Mouse (Mus musculus): ENCODE measurements around the gene Oaz3. TPM values are rescaled to one million over a fixed set of nuclear protein-coding genes. Genes with fewer than 3 reads are reported as not detected.

Gene Oaz3
- total and polyA plus RNA-seq, 2 experiments from 2014 or later: 0.85 TPM; not detected in 1

DNA sequence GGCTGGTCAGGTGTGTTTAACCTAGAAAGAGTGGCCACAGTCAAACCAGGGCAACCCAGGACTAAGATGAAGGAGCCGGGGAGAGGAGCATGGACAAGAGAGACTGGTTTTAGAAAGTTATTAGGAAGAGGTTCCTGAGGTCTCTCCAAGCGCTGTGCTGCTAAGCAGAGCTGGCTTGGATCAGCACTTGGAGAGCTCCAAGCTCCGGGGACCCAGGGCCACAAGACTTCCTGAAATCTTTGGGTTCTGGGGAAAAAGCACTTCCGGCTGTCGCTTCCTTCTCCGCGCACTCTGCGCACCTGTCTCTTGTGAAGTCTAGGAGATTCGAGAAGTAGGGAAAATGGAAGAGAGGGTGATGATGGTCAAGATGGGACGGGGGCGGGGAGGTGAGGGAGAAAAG, 35.8 kb upstream of the Oaz3 start:
- DNase-seq: no peak
- peak overlapping the region; percentile 97 for H3K9ac ChIP-seq
- no peak for TF ChIP-seq CTCF (IDR thresholded peaks at IDR 0.05; ENCODE audit: low read depth)
- H3K4me2 ChIP-seq (ENCODE audit: low read depth): peak overlapping the region; percentile 93
- WGBS: 19% methylated on average over 11 of the region's 11 CpGs
- peaks cover 15% of the 10 kb centered on the region for H3K36me3 ChIP-seq (ENCODE audit: insufficient read depth)
- no peak for ATAC-seq
- H3K4me1 ChIP-seq (ENCODE audit: insufficient read depth): peaks cover 30% of the 10 kb centered on the region
- H3K9me3 ChIP-seq (ENCODE audit: low read length): no peaks in the 10 kb centered on the region
- H3K27ac ChIP-seq (ENCODE audit: low read depth, low read length): peak overlapping the region; percentile 95; the same call in 1 of the 2 replicates
- H3K4me3 ChIP-seq (ENCODE audit: low read depth, low read length): peak overlapping the region; percentile 80
- no peaks in the 10 kb centered on the region for H3K27me3 ChIP-seq (ENCODE audit: insufficient read depth, low read length)

DNA sequence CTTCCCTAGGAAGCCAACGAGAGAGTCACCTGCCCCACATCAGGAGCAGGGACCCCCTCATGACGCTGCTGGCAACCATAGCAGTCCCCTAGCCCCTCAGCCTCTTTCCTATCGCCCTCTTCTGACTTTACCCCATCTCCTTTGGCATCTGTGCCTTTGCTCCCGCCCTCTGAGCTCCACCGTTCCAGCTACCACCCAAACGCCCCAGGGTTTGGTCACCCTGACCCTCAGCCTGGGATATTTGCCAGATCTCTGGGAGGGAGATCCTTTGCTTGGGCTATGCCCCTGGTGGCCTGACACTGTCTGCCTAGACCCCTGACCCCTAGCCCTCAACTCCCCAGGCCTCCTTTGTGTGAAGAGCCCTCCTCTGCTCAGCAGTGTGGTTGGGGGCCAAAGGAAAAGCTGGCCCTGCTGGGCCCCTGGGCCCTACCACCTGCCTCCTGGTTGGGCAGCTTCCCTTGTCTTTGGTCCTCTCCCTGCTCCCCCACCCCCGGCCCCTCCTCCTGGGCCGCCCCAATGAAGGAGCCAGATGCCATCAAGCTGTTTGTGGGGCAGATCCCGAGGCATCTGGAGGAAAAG, 35.0 kb upstream of the Oaz3 start:
- Histone ChIP-seq H3K27me3 (ENCODE audit: insufficient read depth, low read length) (no peaks in the 10 kb centered on the region), H3K27ac (ENCODE audit: low read depth, low read length) (peak overlapping the region; percentile 95), H3K9ac (peak overlapping the region; percentile 97), H3K9me3 (ENCODE audit: low read length) (no peaks in the 10 kb centered on the region), H3K4me1 (ENCODE audit: insufficient read depth) (peaks cover 26% of the 10 kb centered on the region), H3K4me2 (ENCODE audit: low read depth) (peak overlapping the region; percentile 93), H3K4me3 (ENCODE audit: low read depth, low read length) (peak overlapping the region; percentile 80), H3K36me3 (ENCODE audit: insufficient read depth) (peaks cover 15% of the 10 kb centered on the region)
- TF ChIP-seq CTCF (IDR thresholded peaks at IDR 0.05; ENCODE audit: low read depth): 0 out of 2 replicates have a peak, but pooled peaks have one; percentile 13
- no peak for DNase-seq
- peak; percentile 16 for ATAC-seq
- 8% methylated on average over 8 of the region's 9 CpGs for WGBS

DNA sequence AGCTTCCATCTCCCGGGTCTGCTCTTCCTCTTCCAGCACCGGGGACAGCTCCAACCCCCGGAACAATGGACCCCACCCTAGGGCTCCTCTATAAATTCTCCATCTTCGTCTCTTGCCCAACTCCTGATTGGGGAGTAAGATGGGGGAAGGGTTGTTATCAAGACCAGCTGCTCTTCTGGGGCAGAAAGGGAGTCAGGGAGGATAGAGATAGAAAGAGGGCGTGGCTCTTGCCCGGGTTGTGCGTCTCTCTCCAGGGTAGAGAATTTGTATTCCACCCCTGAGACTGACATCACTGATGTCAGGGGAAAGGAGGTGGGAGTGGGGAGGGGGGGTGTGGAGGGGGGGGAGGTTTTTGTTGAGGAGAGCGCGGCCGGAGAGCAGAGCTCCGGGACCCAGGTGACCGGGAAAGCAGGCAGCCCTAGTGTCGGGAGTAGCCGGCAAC, 34.3 kb upstream of the Oaz3 start, which contains the start of gene Celf3:
TSS of gene Celf3 (plus strand) at position 315 of the 442 bp plus-strand sequence.
- peak; percentile 92 for DNase-seq
- H3K4me1 ChIP-seq (ENCODE audit: insufficient read depth): peaks cover 24% of the 10 kb centered on the region
- no peak for TF ChIP-seq CTCF (IDR thresholded peaks at IDR 0.05; ENCODE audit: low read depth)
- no peaks in the 10 kb centered on the region for H3K27me3 ChIP-seq (ENCODE audit: insufficient read depth, low read length)
- H3K9ac ChIP-seq: peak within 1 kb of the TSS; percentile 97
- H3K27ac ChIP-seq (ENCODE audit: low read depth, low read length): peak within 1 kb of the TSS; percentile 95
- H3K4me3 ChIP-seq (ENCODE audit: low read depth, low read length): peak within 1 kb of the TSS; percentile 80
- H3K36me3 ChIP-seq (ENCODE audit: insufficient read depth): peaks cover 15% of the 10 kb centered on the region
- 1% methylated on average over 14 of the region's 14 CpGs for WGBS
- peak within 1 kb of the TSS; percentile 93 for H3K4me2 ChIP-seq (ENCODE audit: low read depth)
- H3K9me3 ChIP-seq (ENCODE audit: low read length): no peaks in the 10 kb centered on the region
- ATAC-seq: peak; percentile 94

DNA sequence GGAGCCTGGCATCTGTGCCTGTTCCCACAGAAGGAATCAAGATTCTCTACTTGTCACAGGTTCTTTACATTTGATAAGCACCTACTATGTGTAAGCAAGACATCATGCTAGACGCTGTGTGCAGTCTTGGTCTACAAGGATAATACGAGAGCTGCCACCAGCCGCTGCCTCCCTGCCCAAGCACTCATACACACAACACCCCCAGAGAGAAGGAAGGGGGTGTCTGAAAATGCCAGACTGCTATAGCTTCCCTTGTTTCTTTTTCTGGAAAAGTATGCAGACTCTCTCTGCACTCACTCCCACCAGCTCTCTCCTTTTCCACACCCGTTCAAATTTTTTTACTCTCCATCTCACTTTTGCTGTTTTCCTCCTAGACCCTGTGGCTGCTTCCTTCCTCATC, 33.7 kb upstream of the Oaz3 start:
- no peaks in the 10 kb centered on the region for H3K9me3 ChIP-seq (ENCODE audit: low read length)
- ATAC-seq (peak; percentile 32), DNase-seq (peak; percentile 68)
- H3K4me1 ChIP-seq (ENCODE audit: insufficient read depth): peaks cover 24% of the 10 kb centered on the region
- H3K4me3 ChIP-seq (ENCODE audit: low read depth, low read length): peak overlapping the region; percentile 80
- H3K36me3 ChIP-seq (ENCODE audit: insufficient read depth): peaks cover 15% of the 10 kb centered on the region
- whole genome bisulfite sequencing: 10% methylated on average over 4 of the region's 4 CpGs
- H3K27me3 ChIP-seq (ENCODE audit: insufficient read depth, low read length): no peaks in the 10 kb centered on the region
- peak overlapping the region; percentile 95 for H3K27ac ChIP-seq (ENCODE audit: low read depth, low read length)
- 0 out of 2 replicates have a peak, but pooled peaks have one; percentile 6 for TF ChIP-seq CTCF (IDR thresholded peaks at IDR 0.05; ENCODE audit: low read depth)
- peak overlapping the region; percentile 97 for H3K9ac ChIP-seq
- peak overlapping the region; percentile 53 for H3K4me2 ChIP-seq (ENCODE audit: low read depth)

DNA sequence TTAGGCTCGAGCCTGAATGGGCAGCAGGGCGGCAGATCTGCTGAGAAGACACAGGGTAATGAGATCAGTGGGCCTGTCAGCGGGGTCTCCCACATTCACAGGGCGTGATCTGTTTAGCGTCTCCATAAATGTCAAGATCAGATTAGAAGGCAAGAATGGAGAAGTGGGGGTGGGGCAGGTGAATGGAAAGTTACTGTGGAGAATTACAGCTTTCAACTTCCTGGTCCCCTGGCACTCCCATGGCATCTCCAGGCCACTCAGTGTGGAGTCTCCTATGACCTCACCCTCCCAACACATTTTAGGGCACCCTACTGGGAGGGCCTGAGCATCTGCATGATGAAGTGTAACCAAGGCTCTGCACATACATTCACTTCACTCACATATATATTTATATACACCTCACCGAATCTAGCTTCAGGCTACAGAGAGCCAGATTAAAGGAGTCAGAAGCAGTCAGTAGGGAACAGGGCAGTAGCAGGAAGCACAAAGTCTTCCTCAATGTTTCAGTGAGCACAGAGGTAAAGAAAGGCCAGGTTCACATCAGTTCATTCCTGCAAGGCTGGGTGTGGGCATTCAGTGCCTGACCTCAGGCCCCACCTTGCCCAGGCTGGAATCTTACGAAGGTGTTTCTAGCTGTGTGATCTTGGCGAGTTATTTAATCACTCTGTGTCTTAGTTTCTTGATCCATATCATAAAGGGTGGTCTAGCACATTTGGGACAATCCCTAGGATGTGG, 32.8 kb upstream of the Oaz3 start:
- ATAC-seq (no peak), DNase-seq (no peak)
- Histone ChIP-seq H3K27me3 (ENCODE audit: insufficient read depth, low read length) (no peaks in the 10 kb centered on the region), H3K27ac (ENCODE audit: low read depth, low read length) (peak overlapping the region; percentile 95; the same call in 1 of the 2 replicates), H3K4me2 (ENCODE audit: low read depth) (no peak overlapping the region), H3K4me1 (ENCODE audit: insufficient read depth) (peaks cover 27% of the 10 kb centered on the region), H3K9me3 (ENCODE audit: low read length) (no peaks in the 10 kb centered on the region), H3K36me3 (ENCODE audit: insufficient read depth) (peaks cover 10% of the 10 kb centered on the region), H3K4me3 (ENCODE audit: low read depth, low read length) (no peak overlapping the region), H3K9ac (0 out of 2 replicates have a peak overlapping the region, but pooled peaks have one; percentile 97)
- TF ChIP-seq CTCF (IDR thresholded peaks at IDR 0.05; ENCODE audit: low read depth): no peak
- 62% methylated on average over 8 of the region's 8 CpGs for WGBS

DNA sequence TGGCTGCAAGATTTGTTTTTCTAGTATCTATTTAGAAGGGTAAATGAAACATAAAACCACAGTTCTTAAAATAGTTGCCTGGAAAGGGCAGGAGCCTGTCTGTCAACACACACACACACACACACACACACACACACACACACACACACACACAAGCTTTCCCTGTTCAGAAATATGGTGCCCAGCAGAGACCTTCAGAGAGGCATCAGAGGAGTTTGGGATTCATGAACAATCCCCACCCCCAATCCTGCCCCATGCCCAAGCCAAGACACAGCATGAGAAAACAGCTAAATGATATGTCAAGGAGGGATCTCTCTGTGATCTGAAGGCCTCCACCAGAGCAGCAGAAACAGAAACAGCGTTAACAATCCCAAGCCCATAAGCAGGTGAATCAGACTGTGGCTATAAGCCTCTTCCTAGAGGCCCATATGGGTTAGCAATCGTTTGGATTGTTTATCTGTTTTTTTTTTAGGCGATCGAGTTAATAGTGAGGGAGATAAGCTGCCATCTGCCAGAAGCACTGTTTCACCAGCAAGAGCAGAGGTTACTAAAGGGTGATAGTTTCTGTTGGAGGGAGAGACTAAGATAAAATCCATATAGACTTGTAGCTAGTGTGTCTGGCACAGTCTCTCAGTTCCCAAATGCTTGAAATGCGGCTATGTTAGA, 30.0 kb upstream of the Oaz3 start:
- Histone ChIP-seq H3K9me3 (ENCODE audit: low read length) (no peaks in the 10 kb centered on the region), H3K27ac (ENCODE audit: low read depth, low read length) (0 out of 2 replicates have a peak overlapping the region, but pooled peaks have one; percentile 60), H3K4me1 (ENCODE audit: insufficient read depth) (peaks cover 23% of the 10 kb centered on the region), H3K9ac (no peak overlapping the region), H3K4me3 (ENCODE audit: low read depth, low read length) (no peak overlapping the region), H3K27me3 (ENCODE audit: insufficient read depth, low read length) (no peaks in the 10 kb centered on the region), H3K36me3 (ENCODE audit: insufficient read depth) (no peaks in the 10 kb centered on the region), H3K4me2 (ENCODE audit: low read depth) (no peak overlapping the region)
- ATAC-seq (no peak), DNase-seq (no peak)
- TF ChIP-seq CTCF (IDR thresholded peaks at IDR 0.05; ENCODE audit: low read depth): no peak
- WGBS: 59% methylated on average over 5 of the region's 5 CpGs
